Mouse (Mus musculus) MEL-GATA-1-ER (cell line): Measurements from ENCODE around the gene Hist2h2ac.
"Not testable (repeated sequence)": the region's sequence is repeated elsewhere in the genome, so short reads cannot be mapped to it uniquely, and the experiment has no call there.

Experiments
- DNase-seq: peaks from one replicate; pipeline ENCODE4 v3.0.0-alpha.2; 2012; ENCODE audit warnings: low read depth; ENCODE audit errors: extremely low read depth

Gene Hist2h2ac

GRCm38 (mm10) chr3:96230404-96230803 is 9.7 kb upstream of the Hist2h2ac start:
- DNase-seq, result no peak

GRCm38 (mm10) chr3:96228828-96229227 is 8.1 kb upstream of the Hist2h2ac start:
- no peak for DNase-seq

- DNase-seq, result no peak
Measured at GRCm38 (mm10) chr3:96226695-96227648, 6.3 kb upstream of the Hist2h2ac start.

- no peak for DNase-seq
Measured at GRCm38 (mm10) chr3:96225421-96225820, 4.7 kb upstream of the Hist2h2ac start.

- no peak for DNase-seq
Measured at GRCm38 (mm10) chr3:96222774-96223173, 2.1 kb upstream of the Hist2h2ac start.

- peak; percentile 75 for DNase-seq
Measured at GRCm38 (mm10) chr3:96221640-96222038, 959 bp upstream of the Hist2h2ac start.

- peak; percentile 82 for DNase-seq
Measured at GRCm38 (mm10) chr3:96220131-96220764, 432 bp downstream of the Hist2h2ac start.

GRCm38 (mm10) chr3:96219661-96220130 is 984 bp downstream of the Hist2h2ac start, which contains the start of the genes Bola1 and Hist2h2ab:
Gene Bola1, minus strand, starts transcription at chr3:96219709.
Gene Hist2h2ab, plus strand, starts transcription at chr3:96219865.
- DNase-seq, result peak; percentile 100

- DNase-seq, result peak; percentile 67
Measured at GRCm38 (mm10) chr3:96219191-96219641, 1.5 kb downstream of the Hist2h2ac start.

- DNase-seq, result no peak
Measured at GRCm38 (mm10) chr3:96209242-96209641, 11.4 kb downstream of the Hist2h2ac start.

- no peak for DNase-seq
Measured at GRCm38 (mm10) chr3:96207819-96208218, 12.9 kb downstream of the Hist2h2ac start.

- DNase-seq, result no peak
Measured at GRCm38 (mm10) chr3:96199731-96200130, 20.9 kb downstream of the Hist2h2ac start.

- DNase-seq, result not testable (repeated sequence)
Measured at GRCm38 (mm10) chr3:96198601-96199251, 22.0 kb downstream of the Hist2h2ac start.

- DNase-seq, result peak; percentile 90
Measured at GRCm38 (mm10) chr3:96198181-96198580, 22.5 kb downstream of the Hist2h2ac start.

- peak; percentile 99 for DNase-seq
Measured at GRCm38 (mm10) chr3:96197129-96197749, 23.4 kb downstream of the Hist2h2ac start.

GRCm38 (mm10) chr3:96196437-96197128 is 24.1 kb downstream of the Hist2h2ac start:
- peak; percentile 52 for DNase-seq

GRCm38 (mm10) chr3:96195616-96196313 is 24.9 kb downstream of the Hist2h2ac start:
- DNase-seq, result no peak

- DNase-seq, result no peak
Measured at GRCm38 (mm10) chr3:96194966-96195365, 25.7 kb downstream of the Hist2h2ac start.

- DNase-seq, result no peak
Measured at GRCm38 (mm10) chr3:96192977-96193376, 27.7 kb downstream of the Hist2h2ac start.

- DNase-seq, result no peak
Measured at GRCm38 (mm10) chr3:96182382-96182776, 38.3 kb downstream of the Hist2h2ac start.
